Mouse (Mus musculus) cerebellum, postnatal 25 days (tissue): ENCODE data around the gene Zmynd8.

ENCODE experiments used
- DNase-seq, 2 experiments: peaks; one replicate each; pipeline ENCODE4 v3.0.0; 2021; ENCODE audit warnings: mixed read lengths in 2 of 2

Gene Zmynd8

GRCm38 (mm10) chr2:165857395-165857831 is 41.4 kb downstream of the Zmynd8 start:
- DNase-seq = no peak

- no peak for DNase-seq
These were observed 42.1 kb downstream of the Zmynd8 start for GRCm38 (mm10) chr2:165856611-165857200.

GRCm38 (mm10) chr2:165855641-165856301 is 43.0 kb downstream of the Zmynd8 start:
- peak; percentile 55 to 66 for DNase-seq

GRCm38 (mm10) chr2:165854207-165854968 is 44.4 kb downstream of the Zmynd8 start:
- DNase-seq = peak; percentile 69 to 80

- no peak for DNase-seq
These were observed 45.8 kb downstream of the Zmynd8 start for GRCm38 (mm10) chr2:165852896-165853633.

- DNase-seq = no peak
These were observed 46.4 kb downstream of the Zmynd8 start for GRCm38 (mm10) chr2:165852453-165852852.

- DNase-seq = peak; percentile 69 to 80
These were observed 46.9 kb downstream of the Zmynd8 start for GRCm38 (mm10) chr2:165851811-165852415.

GRCm38 (mm10) chr2:165850826-165851225 is 48.0 kb downstream of the Zmynd8 start:
- no peak for DNase-seq

- peak; percentile 70 to 82 for DNase-seq
These were observed 49.7 kb downstream of the Zmynd8 start for GRCm38 (mm10) chr2:165849129-165849528.

- peak in 1 of 2 experiments; percentile 14 for DNase-seq
These were observed 52.0 kb downstream of the Zmynd8 start for GRCm38 (mm10) chr2:165846787-165847186.

- DNase-seq = peak; percentile 83 to 88
These were observed 53.3 kb downstream of the Zmynd8 start for GRCm38 (mm10) chr2:165845490-165845889.

- no peak for DNase-seq
These were observed 55.5 kb downstream of the Zmynd8 start for GRCm38 (mm10) chr2:165843350-165843749.

GRCm38 (mm10) chr2:165842241-165842640 is 56.6 kb downstream of the Zmynd8 start:
- DNase-seq = no peak

- DNase-seq = no peak
These were observed 57.0 kb downstream of the Zmynd8 start for GRCm38 (mm10) chr2:165841805-165842204.

GRCm38 (mm10) chr2:165840852-165841251 is 58.0 kb downstream of the Zmynd8 start:
- no peak for DNase-seq

- DNase-seq = no peak
These were observed 59.5 kb downstream of the Zmynd8 start for GRCm38 (mm10) chr2:165839317-165839652.

GRCm38 (mm10) chr2:165838606-165839316 is 60.1 kb downstream of the Zmynd8 start:
- DNase-seq = no peak

- DNase-seq = no peak
These were observed 64.2 kb downstream of the Zmynd8 start for GRCm38 (mm10) chr2:165834601-165835000.

- DNase-seq = no peak
These were observed 65.3 kb downstream of the Zmynd8 start for GRCm38 (mm10) chr2:165833468-165833867.

- no peak for DNase-seq
These were observed 66.1 kb downstream of the Zmynd8 start for GRCm38 (mm10) chr2:165832720-165833119.

- no peak for DNase-seq
These were observed 66.5 kb downstream of the Zmynd8 start for GRCm38 (mm10) chr2:165832295-165832694.
